Mouse (Mus musculus) R1 (cell line): ENCODE data around the gene Samd10.
A peak's percentile ranks its signal among the peaks of the same experiment; 100 is the strongest.

ENCODE experiments used
- DNase-seq: peaks from one replicate; pipeline ENCODE4 v3.0.0-alpha.2; 2018; ENCODE audit warnings: low read depth, low spot score

Samd10 gene

GRCm38 (mm10) chr2:181598454-181599351 lies at the start of gene Samd10:
Gene Samd10, minus strand, starts transcription at chr2:181599212.
- DNase-seq = peak; percentile 79

- DNase-seq = no peak
Measured at GRCm38 (mm10) chr2:181646626-181647472, 47.8 kb upstream of the Samd10 start.

- DNase-seq = no peak
Measured at GRCm38 (mm10) chr2:181645666-181646065, 46.7 kb upstream of the Samd10 start.

- peak; percentile 69 for DNase-seq
Measured at GRCm38 (mm10) chr2:181644361-181644760, 45.3 kb upstream of the Samd10 start.

GRCm38 (mm10) chr2:181635865-181636264 lies 36.9 kb upstream of the Samd10 start:
- DNase-seq = no peak

- no peak for DNase-seq
Measured at GRCm38 (mm10) chr2:181632624-181633023, 33.6 kb upstream of the Samd10 start.

- DNase-seq = no peak
Measured at GRCm38 (mm10) chr2:181628471-181628870, 29.5 kb upstream of the Samd10 start.

- peak; percentile 25 for DNase-seq
Measured at GRCm38 (mm10) chr2:181623401-181623800, 24.4 kb upstream of the Samd10 start.

- DNase-seq = peak; percentile 21
Measured at GRCm38 (mm10) chr2:181618761-181619495, 19.9 kb upstream of the Samd10 start.

DNA sequence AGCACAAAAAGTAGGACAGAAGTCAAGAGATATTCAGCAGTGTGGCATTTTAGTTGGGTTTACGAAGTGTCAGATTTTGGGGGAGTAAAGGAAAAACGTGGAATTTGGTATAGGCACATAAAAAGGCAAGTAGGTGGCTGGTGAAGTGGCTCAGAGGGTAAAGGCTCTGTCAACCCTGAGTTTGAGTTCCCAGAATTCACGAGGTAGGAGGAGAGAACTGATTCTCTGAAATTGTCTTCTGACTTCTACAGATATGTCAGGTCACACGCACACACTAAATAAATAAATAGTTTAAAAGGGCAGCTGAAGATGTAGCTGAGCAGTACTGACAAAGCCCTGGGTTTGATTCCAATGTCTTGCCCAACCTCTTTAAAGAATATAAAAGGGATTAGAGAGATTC lies 3.4 kb upstream of the Samd10 start:
- DNase-seq = no peak

GRCm38 (mm10) chr2:181601751-181602145 lies 2.7 kb upstream of the Samd10 start:
- DNase-seq = no peak

- DNase-seq = peak; percentile 98
Measured at GRCm38 (mm10) chr2:181600828-181601750, 2.1 kb upstream of the Samd10 start.

DNA sequence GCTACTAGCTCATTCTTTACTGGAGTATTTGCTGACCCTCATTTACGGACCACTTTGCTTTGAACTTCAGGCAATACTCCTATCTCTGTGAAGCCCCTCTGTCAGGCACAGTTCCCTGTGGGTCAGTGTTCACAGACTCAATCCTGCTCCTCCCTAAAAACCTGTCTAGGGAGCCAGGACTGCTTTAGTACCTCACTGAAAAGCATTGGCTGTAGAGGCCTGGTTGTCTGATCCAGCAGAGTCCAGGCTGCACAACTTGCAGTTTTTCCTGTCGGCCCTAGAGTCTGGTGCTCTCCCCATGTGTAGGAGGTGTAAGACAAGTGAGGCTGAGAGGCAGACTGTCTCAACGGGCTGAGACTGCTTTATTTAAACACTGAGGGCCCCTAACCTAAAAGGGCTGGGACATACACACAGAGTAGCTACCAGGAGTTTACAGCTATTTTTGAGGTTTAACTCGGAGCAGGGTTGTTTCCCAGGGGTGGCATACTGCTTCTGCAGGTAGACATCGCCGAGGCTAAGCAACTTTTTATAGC lies 1.3 kb upstream of the Samd10 start:
- DNase-seq = no peak

DNA sequence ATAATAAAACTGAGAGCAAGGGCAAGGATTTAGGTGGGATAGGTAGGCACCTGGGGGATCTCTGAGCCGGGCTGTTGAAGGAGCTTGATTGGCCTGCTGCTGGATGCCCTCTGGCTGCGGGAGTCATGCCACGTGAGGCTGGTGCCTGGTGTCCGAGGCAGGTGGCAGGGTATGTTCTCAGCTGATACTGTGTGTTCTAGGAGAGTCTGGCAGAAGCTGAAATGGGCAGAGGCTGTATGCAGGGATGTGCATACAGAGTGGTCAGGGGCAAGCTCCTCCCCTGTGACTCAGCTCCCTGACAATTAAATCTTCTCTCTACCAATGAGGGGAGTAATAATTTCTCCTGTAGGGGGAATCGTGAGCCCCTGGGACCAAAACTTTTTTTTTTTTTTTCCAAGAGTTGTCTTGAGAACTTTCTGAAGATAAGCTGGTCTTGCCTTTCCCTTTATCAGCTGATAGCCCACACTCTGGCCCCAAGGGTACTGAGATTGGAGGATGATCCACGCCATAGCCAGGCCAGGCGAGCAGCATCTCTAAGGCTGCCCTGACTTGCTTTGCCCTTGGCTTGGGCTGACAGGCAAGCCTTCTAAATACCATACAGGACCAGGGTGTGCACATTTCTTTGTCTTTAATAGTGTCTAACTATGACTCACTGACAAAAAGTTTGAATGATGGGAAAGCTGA lies 1.5 kb downstream of the Samd10 start:
- peak; percentile 71 for DNase-seq

- DNase-seq = no peak
Measured at GRCm38 (mm10) chr2:181596221-181596960, 2.6 kb downstream of the Samd10 start.

DNA sequence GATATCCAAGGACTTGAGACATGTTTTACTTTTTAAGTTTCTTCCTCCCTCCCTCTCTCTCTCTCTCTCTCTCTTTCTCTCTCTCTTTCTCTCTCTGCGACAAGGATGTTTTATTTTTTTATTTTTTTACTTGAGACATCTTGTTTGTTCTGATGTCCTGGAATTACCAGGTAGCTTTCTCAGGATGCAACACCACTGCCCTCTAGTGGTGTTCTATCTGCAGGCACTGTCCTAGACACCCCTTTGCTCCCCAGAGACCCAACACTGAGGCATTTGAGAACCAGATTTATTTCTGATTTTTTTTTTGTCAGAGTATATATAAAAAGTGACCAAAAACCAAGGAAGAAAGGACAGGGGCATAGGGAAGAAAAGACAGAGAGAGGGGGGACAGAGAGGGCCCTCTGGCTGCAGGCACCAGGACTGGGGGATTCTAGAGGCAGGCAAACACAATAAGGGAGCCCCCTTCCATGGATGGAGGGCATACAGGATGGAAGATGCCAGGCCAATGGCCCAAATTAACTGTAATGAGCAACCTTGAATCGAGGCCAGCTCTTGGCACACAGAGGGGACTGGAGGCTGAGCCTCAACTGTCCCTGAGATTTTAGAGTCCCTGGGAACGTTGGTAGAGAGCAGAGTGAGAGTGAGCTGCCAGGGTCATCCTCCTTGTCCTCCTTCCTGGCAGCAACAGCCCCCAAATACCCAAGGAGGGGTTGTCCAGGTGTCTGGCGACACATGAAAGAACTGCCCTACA lies 3.9 kb downstream of the Samd10 start:
- peak; percentile 54 for DNase-seq

GRCm38 (mm10) chr2:181593937-181594336 lies 5.1 kb downstream of the Samd10 start:
- DNase-seq = no peak

- no peak for DNase-seq
Measured at GRCm38 (mm10) chr2:181593042-181593421, 6.0 kb downstream of the Samd10 start.
